Mouse (Mus musculus) left cerebral cortex, adult 6 months (tissue): ENCODE data around the gene Ly6c1. TPM values are rescaled to one million over a fixed set of nuclear protein-coding genes. Genes with fewer than 3 reads are reported as not detected.

Experiments
- long read RNA-seq, 2 experiments: library from polyadenylated mRNA; unstranded; transcript quantifications; one replicate each; pipeline ENCODE4 v2.0.0; 2019 to 2020
- polyA plus RNA-seq: library from polyadenylated mRNA; unstranded; fragments of <200 nt; fragmentation: Nextera tagmentation; gene quantifications from 2 replicates; pipeline ENCODE4 v1.2.3, GENCODE M21; 2021

Gene Ly6c1
- 48.7 and 70.2 TPM in 2 replicates for polyA plus RNA-seq
- long read RNA-seq, experiment 1, transcript Ly6c1-201 (4 exons, 844 nt), result major isoform, 7 of 11 reads
- long read RNA-seq, experiment 1, partial matches to known transcripts, result 0 of 11 reads
- long read RNA-seq, experiment 1, other reads (novel, unspliced or antisense), result 1 of 11 reads
- long read RNA-seq, experiment 2, transcript Ly6c1-201 (4 exons, 844 nt), result major isoform, 19 of 29 reads
- long read RNA-seq, experiment 2, partial matches to known transcripts, result 1 of 29 reads
- long read RNA-seq, experiment 2, other reads (novel, unspliced or antisense), result 7 of 29 reads

DNA sequence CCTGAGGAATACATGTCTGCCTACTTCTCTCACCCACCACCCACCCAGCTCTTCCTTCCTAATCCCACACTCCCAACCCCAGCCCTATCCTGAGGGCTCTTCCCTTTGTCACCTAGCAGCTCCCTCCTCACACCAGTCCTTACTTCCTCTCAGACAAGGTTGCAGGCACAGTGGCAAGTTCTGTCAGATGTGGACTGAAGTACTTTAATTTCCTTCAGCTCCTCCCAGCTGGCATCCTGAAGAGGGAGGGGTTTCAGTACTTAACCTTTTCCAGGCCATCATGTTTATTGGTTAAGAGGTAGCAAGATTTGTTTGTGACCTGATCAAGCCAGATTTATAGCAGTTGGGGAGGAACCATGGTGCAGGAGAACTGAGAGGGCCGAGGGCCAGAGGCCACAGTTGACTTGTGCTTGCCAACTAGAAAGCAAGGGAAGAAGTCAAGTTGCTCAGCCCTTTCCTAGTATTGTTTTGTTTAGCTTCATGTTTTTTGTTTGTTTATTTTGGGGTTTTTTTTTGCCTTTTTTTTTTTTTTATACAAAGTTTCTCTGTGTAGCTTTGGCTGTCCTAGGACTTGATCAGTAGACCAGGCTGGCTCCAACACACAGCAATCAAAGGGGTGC, at the start of gene Ly6c1:
Ly6c1 (minus strand) TSS at position 189 of the 620 bp plus-strand sequence.

Other genes with a start within 250 kb of the Ly6c1 start
- gene Gml2, start 229.8 kb downstream of the Ly6c1 start, polyA plus RNA-seq, result not detected in 2 replicates
- gene 2010109I03Rik, start 151.8 kb downstream of the Ly6c1 start, polyA plus RNA-seq, result 0.05 and 0.27 TPM in 2 replicates
- gene Ly6i, start 65.4 kb downstream of the Ly6c1 start, polyA plus RNA-seq, result not detected in 2 replicates
- 31.7 and 49.0 TPM in 2 replicates for gene Ly6a, start 50.8 kb downstream of the Ly6c1 start, polyA plus RNA-seq
- 0.44 TPM in 1 of 2 replicates, not detected in the other for gene Ly6c2, start 63.1 kb upstream of the Ly6c1 start, polyA plus RNA-seq
- gene Ly6g, start 106.4 kb upstream of the Ly6c1 start, polyA plus RNA-seq, result not detected in 2 replicates
- gene BC025446, start 167.5 kb upstream of the Ly6c1 start, polyA plus RNA-seq, result not detected in 2 replicates
- not detected in 2 replicates for gene Ly6f, start 219.6 kb upstream of the Ly6c1 start, polyA plus RNA-seq